Mouse (Mus musculus) heart, embryonic 14.5 days (tissue): Measurements from ENCODE around the gene Kirrel. TPM values are rescaled to one million over a fixed set of nuclear protein-coding genes. Genes with fewer than 3 reads are reported as not detected.
"Not testable (repeated sequence)": the region's sequence is repeated elsewhere in the genome, so short reads cannot be mapped to it uniquely, and the experiment has no call there.

Experiments
- ATAC-seq: fragments of 200-750 bp; cut with Nextera tagmentation; 2 replicates; pipeline ENCODE4 v1.8.0; 2017; ENCODE audit warnings: low read depth, moderate TSS enrichment; ENCODE audit not compliant: insufficient number of reproducible peaks, insufficient read depth, low FRiP score
- H3K27ac ChIP-seq, 2 experiments: fragments of 200-500 bp in 1 of 2; fragments of 300-500 bp in 1 of 2; sonication (generic) in 1 of 2; replicated peaks in 1 of 2; 2 replicates each; pipeline ENCODE4 v1.5.1; 2012 to 2014; ENCODE audit warnings: low read depth in 2 of 2, low read length in 2 of 2, control low read depth in 1 of 2, mild to moderate bottlenecking in 1 of 2, mixed read lengths in 1 of 2; ENCODE audit not compliant: control insufficient read depth in 1 of 2, insufficient read depth in 1 of 2
- H3K27me3 ChIP-seq: fragments of 300-500 bp; sonication (generic); 2 replicates; pipeline ENCODE4 v1.6.1; 2014; ENCODE audit warnings: mild to moderate bottlenecking, low read length, control low read depth; ENCODE audit not compliant: control insufficient read depth, insufficient read depth
- H3K36me3 ChIP-seq: fragments of 300-500 bp; sonication (generic); 2 replicates; pipeline ENCODE4 v1.6.1; 2014; ENCODE audit warnings: mild to moderate bottlenecking, control low read depth, low read length, mixed read lengths; ENCODE audit not compliant: control insufficient read depth, insufficient read depth
- H3K4me1 ChIP-seq, 2 experiments: fragments of 200-500 bp in 1 of 2; fragments of 300-500 bp in 1 of 2; sonication (generic) in 1 of 2; 2 replicates each; pipeline ENCODE4 v1.6.1; 2012 to 2014; ENCODE audit warnings: low read length in 2 of 2, control low read depth in 1 of 2, mixed read lengths in 1 of 2; ENCODE audit not compliant: control insufficient read depth in 2 of 2, insufficient read depth in 2 of 2
- H3K4me2 ChIP-seq: fragments of 300-500 bp; sonication (generic); 2 replicates; pipeline ENCODE4 v1.6.1; 2014; ENCODE audit warnings: mild to moderate bottlenecking, low read length
- H3K4me3 ChIP-seq, 2 experiments: fragments of 200-500 bp in 1 of 2; fragments of 300-500 bp in 1 of 2; sonication (generic) in 1 of 2; 2 replicates each; pipeline ENCODE4 v1.5.1; 2012 to 2014; ENCODE audit warnings: low read length in 2 of 2, mild to moderate bottlenecking in 2 of 2, control low read depth in 1 of 2, low read depth in 1 of 2, moderate library complexity in 1 of 2; ENCODE audit not compliant: control insufficient read depth in 1 of 2, insufficient read depth in 1 of 2
- H3K9ac ChIP-seq: fragments of 300-500 bp; sonication (generic); 2 replicates; pipeline ENCODE4 v1.6.1; 2014; ENCODE audit warnings: mild to moderate bottlenecking, low read length
- H3K9me3 ChIP-seq: fragments of 300-500 bp; sonication (generic); 2 replicates; pipeline ENCODE4 v1.6.1; 2016; ENCODE audit warnings: low read length, control low read depth; ENCODE audit not compliant: control insufficient read depth
- WGBS: fragments of 180-500 bp; shearing (Covaris S2); extraction: QIAGEN DNeasy Blood & Tissue Kit; methylation state at CpG from one replicate; pipeline ENCODE4 v1.1.7; 2014; 5-methylcytosine and 5-hydroxymethylcytosine counted together
- polyA plus RNA-seq: library from polyadenylated mRNA; unstranded; fragments of >200 nt; fragmentation: Nextera tagmentation; extraction: Ambion mirVana; gene quantifications from 2 replicates; pipeline ENCODE4 v1.2.1, GENCODE M21; 2014

Kirrel gene
- polyA plus RNA-seq, 1 experiment from 2014 or later = 7.3 TPM

DNA sequence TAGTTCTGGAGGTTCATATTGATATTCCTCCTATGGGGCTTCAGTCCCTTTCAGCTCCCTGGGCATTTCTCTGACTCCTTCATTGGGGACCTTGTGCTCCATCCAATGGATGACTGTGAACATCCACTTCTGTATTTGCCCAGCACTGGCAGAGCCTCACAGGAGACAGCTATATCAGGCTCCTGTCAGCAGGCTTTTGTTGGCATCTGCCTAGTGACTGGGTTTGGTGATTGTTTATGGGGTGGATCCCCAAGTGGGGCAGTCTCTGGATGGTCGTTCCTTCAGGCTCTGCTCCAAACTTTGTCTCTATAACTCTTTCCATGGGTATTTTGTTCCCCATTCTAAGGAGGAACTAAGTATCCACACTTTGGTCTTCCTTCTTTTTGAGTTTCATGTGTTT, 60.7 kb downstream of the Kirrel start:
- not testable (repeated sequence) for H3K36me3 ChIP-seq, H3K27ac ChIP-seq, H3K4me2 ChIP-seq, H3K4me3 ChIP-seq, H3K9me3 ChIP-seq, H3K27me3 ChIP-seq, H3K9ac ChIP-seq, ATAC-seq
- peaks cover 34 to 41% of the 10 kb centered on the region in 2 experiments for H3K4me1 ChIP-seq
- WGBS = 7% methylated on average over 1 of the region's 1 CpGs

- Histone ChIP-seq H3K27me3 (no peaks in the 10 kb centered on the region), H3K27ac (no peak overlapping the region), H3K9me3 (no peaks in the 10 kb centered on the region), H3K4me1 (peaks cover 27 to 35% of the 10 kb centered on the region in 2 experiments), H3K4me2 (no peak overlapping the region), H3K9ac (no peak overlapping the region), H3K4me3 (no peak overlapping the region), H3K36me3 (peaks cover 8% of the 10 kb centered on the region)
- ATAC-seq = no peak
- 48% methylated on average over 3 of the region's 3 CpGs for WGBS
Observed at GRCm38 (mm10) chr3:87112264-87112663, 62.3 kb downstream of the Kirrel start.

DNA sequence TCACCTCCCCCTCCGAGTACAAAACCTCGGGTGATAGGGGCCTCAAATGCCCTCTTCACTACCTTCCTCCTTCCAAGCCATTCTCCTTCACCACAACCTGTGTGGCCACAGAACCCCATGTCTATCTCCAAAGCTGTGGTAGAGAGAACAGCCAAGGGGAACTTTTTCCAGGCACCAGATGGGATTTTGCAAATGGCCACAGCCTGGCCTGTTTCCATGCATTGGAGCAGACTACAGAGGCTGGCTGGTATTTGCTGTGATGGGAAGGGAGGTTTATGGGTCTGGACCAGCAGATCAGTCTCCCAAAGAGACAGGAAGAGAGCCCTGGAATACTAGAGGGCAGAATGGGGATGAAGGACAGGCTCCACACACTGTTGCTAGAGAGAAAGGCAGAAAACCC, 69.7 kb downstream of the Kirrel start:
- H3K9me3 ChIP-seq = no peaks in the 10 kb centered on the region
- 51% methylated on average over 2 of the region's 2 CpGs for WGBS
- peaks cover 17 to 22% of the 10 kb centered on the region in 2 experiments for H3K4me1 ChIP-seq

DNA sequence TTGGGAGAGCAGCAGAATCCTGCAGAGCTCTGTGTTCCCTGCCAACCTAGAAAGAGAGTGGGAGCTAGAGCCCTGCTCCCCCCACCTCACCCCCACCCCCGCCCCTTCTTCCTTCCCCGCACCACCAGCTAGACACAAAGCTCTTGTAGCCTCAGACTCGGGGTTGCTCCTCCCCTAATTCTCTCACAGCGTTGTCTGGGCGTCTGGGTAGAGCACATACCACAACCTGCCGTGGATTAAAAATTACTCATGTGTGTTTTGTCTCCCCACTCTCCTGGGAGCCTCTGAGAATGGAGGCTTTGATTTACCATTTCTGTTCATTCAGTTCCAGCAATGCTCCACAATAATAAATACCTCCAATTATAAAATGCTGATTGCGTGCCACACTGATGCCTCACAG, 72.2 kb downstream of the Kirrel start:
- Histone ChIP-seq H3K27ac (no peak overlapping the region), H3K4me1 (peaks cover 33 to 41% of the 10 kb centered on the region in 2 experiments), H3K9ac (no peak overlapping the region), H3K4me2 (no peak overlapping the region), H3K9me3 (no peaks in the 10 kb centered on the region), H3K4me3 (no peak overlapping the region), H3K27me3 (no peaks in the 10 kb centered on the region), H3K36me3 (no peaks in the 10 kb centered on the region)
- WGBS = 37% methylated on average over 7 of the region's 7 CpGs
- no peak for ATAC-seq

More for the DNA sequence above, 69.7 kb downstream of the Kirrel start:
- ATAC-seq = no peak
- H3K36me3 ChIP-seq = 0 out of 2 replicates have a peak, but pooled peaks cover 3% of the 10 kb centered on the region
- no peak overlapping the region for H3K9ac ChIP-seq
- no peak overlapping the region for H3K4me3 ChIP-seq
- H3K27me3 ChIP-seq = no peaks in the 10 kb centered on the region
- no peak overlapping the region for H3K4me2 ChIP-seq
- no peak overlapping the region for H3K27ac ChIP-seq

DNA sequence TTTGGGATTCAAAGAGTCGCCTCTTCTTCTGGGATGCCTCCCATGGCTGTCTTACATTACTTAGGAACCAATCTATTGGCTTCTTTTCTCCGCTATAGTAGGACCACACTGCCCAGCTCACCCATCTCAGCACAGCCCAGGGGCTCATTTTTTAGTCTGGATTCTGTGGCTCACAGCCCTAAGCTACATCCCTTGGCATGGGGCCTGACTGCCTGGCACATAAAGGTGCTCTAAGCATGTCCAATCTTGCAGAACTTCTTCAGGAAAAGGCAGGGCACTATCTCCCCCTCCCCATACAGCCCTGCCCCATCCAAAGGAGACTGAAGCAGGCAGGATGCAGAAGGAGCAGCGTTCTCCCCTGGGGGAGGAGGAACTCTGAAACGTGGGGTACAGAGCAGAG, 73.6 kb downstream of the Kirrel start:
- Histone ChIP-seq H3K27me3 (no peaks in the 10 kb centered on the region), H3K4me2 (no peak overlapping the region), H3K36me3 (peaks cover 4% of the 10 kb centered on the region; the same call in 1 of the 2 replicates), H3K27ac (no peak overlapping the region), H3K4me1 (peaks cover 33 to 41% of the 10 kb centered on the region in 2 experiments), H3K9ac (no peak overlapping the region), H3K4me3 (no peak overlapping the region), H3K9me3 (no peaks in the 10 kb centered on the region)
- ATAC-seq = no peak
- 75% methylated on average over 4 of the region's 4 CpGs for WGBS

GRCm38 (mm10) chr3:87097969-87098946, 76.3 kb downstream of the Kirrel start:
- Histone ChIP-seq H3K4me1 (peaks cover 23 to 27% of the 10 kb centered on the region in 2 experiments), H3K36me3 (peaks cover 20% of the 10 kb centered on the region), H3K27ac (0 out of 4 replicates have a peak overlapping the region, but pooled peaks of 1 of the 2 experiments have one; percentile 20), H3K27me3 (no peaks in the 10 kb centered on the region), H3K4me3 (no peak overlapping the region), H3K9ac (no peak overlapping the region), H3K9me3 (no peaks in the 10 kb centered on the region), H3K4me2 (no peak overlapping the region)
- no peak for ATAC-seq
- 89% methylated on average over 19 of the region's 19 CpGs for WGBS

DNA sequence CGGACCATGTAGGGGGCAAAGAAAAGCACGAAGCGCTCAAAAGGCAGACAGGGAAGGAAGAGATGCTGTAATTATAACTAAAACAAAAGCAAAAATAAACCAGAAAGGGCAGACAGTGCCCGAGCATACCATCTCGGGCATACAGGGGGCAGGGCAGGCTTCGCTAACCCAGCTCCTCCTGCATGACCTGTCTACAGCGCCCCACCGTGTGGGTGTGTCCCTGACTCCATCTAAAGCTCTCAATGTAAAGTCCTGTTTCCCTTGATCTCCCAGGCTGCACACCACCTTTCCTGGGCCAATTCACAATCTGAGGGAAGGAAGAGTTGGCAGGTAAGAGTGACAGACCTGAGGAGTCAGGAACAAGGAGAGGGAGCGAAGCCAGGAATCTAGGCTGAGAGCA, 77.3 kb downstream of the Kirrel start:
- H3K4me2 ChIP-seq = no peak overlapping the region
- no peak overlapping the region for H3K4me3 ChIP-seq
- H3K36me3 ChIP-seq = peaks cover 22% of the 10 kb centered on the region
- ATAC-seq = no peak
- WGBS = 90% methylated on average over 9 of the region's 9 CpGs
- no peaks in the 10 kb centered on the region for H3K9me3 ChIP-seq
- no peaks in the 10 kb centered on the region for H3K27me3 ChIP-seq
- H3K9ac ChIP-seq = no peak overlapping the region
- peaks cover 20 to 26% of the 10 kb centered on the region in 2 experiments for H3K4me1 ChIP-seq
- no peak overlapping the region for H3K27ac ChIP-seq
